Mouse (Mus musculus): ENCODE measurements around the gene Txndc15.

Txndc15 gene

GRCm38 (mm10) chr13:55730716-55731115 lies 16.3 kb downstream of the Txndc15 start:
- no peak for DNase-seq (ENCODE audit: low read depth)

- DNase-seq (ENCODE audit: low read depth) = no peak
Observed at GRCm38 (mm10) chr13:55732121-55732520, 17.7 kb downstream of the Txndc15 start.

GRCm38 (mm10) chr13:55733628-55734502 lies 19.4 kb downstream of the Txndc15 start:
- DNase-seq (ENCODE audit: low read depth) = no peak

GRCm38 (mm10) chr13:55737885-55738284 lies 23.4 kb downstream of the Txndc15 start:
- no peak for DNase-seq (ENCODE audit: low read depth)

GRCm38 (mm10) chr13:55742306-55742705 lies 27.9 kb downstream of the Txndc15 start:
- DNase-seq (ENCODE audit: low read depth) = no peak

- DNase-seq (ENCODE audit: low read depth) = no peak
Observed at GRCm38 (mm10) chr13:55754380-55754779, 39.9 kb downstream of the Txndc15 start.

GRCm38 (mm10) chr13:55756789-55757188 lies 42.3 kb downstream of the Txndc15 start:
- DNase-seq (ENCODE audit: low read depth) = no peak

- peak; percentile 3 for DNase-seq (ENCODE audit: low read depth)
Observed at GRCm38 (mm10) chr13:55757645-55758044, 43.2 kb downstream of the Txndc15 start.

- no peak for DNase-seq (ENCODE audit: low read depth)
Observed at GRCm38 (mm10) chr13:55760576-55760975, 46.1 kb downstream of the Txndc15 start.

- no peak for DNase-seq (ENCODE audit: low read depth)
Observed at GRCm38 (mm10) chr13:55761486-55761885, 47.0 kb downstream of the Txndc15 start.

- no peak for DNase-seq (ENCODE audit: low read depth)
Observed at GRCm38 (mm10) chr13:55774352-55774751, 59.9 kb downstream of the Txndc15 start.

- DNase-seq (ENCODE audit: low read depth) = no peak
Observed at GRCm38 (mm10) chr13:55775056-55775455, 60.6 kb downstream of the Txndc15 start.

All from NIH3T3 (cell line).